Mouse (Mus musculus) lung, embryonic 14.5 days (tissue): ENCODE measurements around the gene Gm20458. TPM values are rescaled to one million over a fixed set of nuclear protein-coding genes. Genes with fewer than 3 reads are reported as not detected.

Experiments
- ATAC-seq: fragments of 200-750 bp; cut with Nextera tagmentation; 2 replicates; pipeline ENCODE4 v1.8.0; 2017; ENCODE audit warnings: mild to moderate bottlenecking, moderate TSS enrichment, moderate library complexity; ENCODE audit not compliant: insufficient read depth
- DNase-seq: peaks from one replicate; pipeline ENCODE4 v3.0.0-alpha.2; 2015
- H3K27ac ChIP-seq: fragments of 300-500 bp; sonication (generic); 2 replicates; pipeline ENCODE4 v1.5.1; 2014; ENCODE audit warnings: low read depth, mild to moderate bottlenecking, moderate library complexity
- H3K27me3 ChIP-seq: fragments of 300-500 bp; sonication (generic); 2 replicates; pipeline ENCODE4 v1.6.1; 2014; ENCODE audit warnings: low read length, control low read depth; ENCODE audit not compliant: insufficient read depth
- H3K36me3 ChIP-seq: fragments of 300-500 bp; sonication (generic); 2 replicates; pipeline ENCODE4 v1.6.1; 2014; ENCODE audit warnings: control low read depth; ENCODE audit not compliant: insufficient read depth
- H3K4me1 ChIP-seq: fragments of 300-500 bp; sonication (generic); 2 replicates; pipeline ENCODE4 v1.6.1; 2014; ENCODE audit warnings: antibody characterized with exemption, control low read depth; ENCODE audit not compliant: insufficient read depth
- H3K4me2 ChIP-seq: fragments of 300-500 bp; sonication (generic); 2 replicates; pipeline ENCODE4 v1.6.1; 2014; ENCODE audit warnings: mild to moderate bottlenecking
- H3K4me3 ChIP-seq: fragments of 300-500 bp; sonication (generic); 2 replicates; pipeline ENCODE4 v1.5.1; 2014; ENCODE audit warnings: low read depth, low read length
- H3K9ac ChIP-seq: fragments of 300-500 bp; sonication (generic); 2 replicates; pipeline ENCODE4 v1.6.1; 2014
- H3K9me3 ChIP-seq: fragments of 300-500 bp; sonication (generic); 2 replicates; pipeline ENCODE4 v1.6.1; 2016; ENCODE audit warnings: low read depth, low read length, control low read depth
- CTCF ChIP-seq: IDR thresholded peaks from 2 replicates; pipeline ENCODE4 v1.5.1; 2016; ENCODE audit warnings: antibody characterized with exemption, low read depth
- WGBS: fragments of 180-500 bp; shearing (Covaris S2); extraction: QIAGEN DNeasy Blood & Tissue Kit; methylation state at CpG from one replicate; pipeline ENCODE4 v1.1.7; 2014; 5-methylcytosine and 5-hydroxymethylcytosine counted together
- polyA plus RNA-seq: library from polyadenylated mRNA; unstranded; fragments of >200 nt; fragmentation: Nextera tagmentation; extraction: Ambion mirVana; gene quantifications from 2 replicates; pipeline ENCODE4 v1.2.1, GENCODE M21; 2014

The Gm20458 gene
- polyA plus RNA-seq, 1 experiment from 2014 or later = 14.4 TPM

- DNase-seq (peak; percentile 84), ATAC-seq (no peak)
- no peaks in the 10 kb centered on the region for H3K27me3 ChIP-seq
- H3K4me3 ChIP-seq = no peak overlapping the region
- H3K9ac ChIP-seq = no peak overlapping the region
- H3K36me3 ChIP-seq = peaks cover 1% of the 10 kb centered on the region; the same call in 1 of the 2 replicates
- TF ChIP-seq CTCF = no peak
- H3K9me3 ChIP-seq = no peaks in the 10 kb centered on the region
- H3K4me1 ChIP-seq = peaks cover 15% of the 10 kb centered on the region
- H3K27ac ChIP-seq = peak overlapping the region; percentile 87
- 0 out of 2 replicates have a peak overlapping the region, but pooled peaks have one; percentile 18 for H3K4me2 ChIP-seq
- WGBS = 39% methylated on average over 7 of the region's 7 CpGs
Measured at GRCm38 (mm10) chr2:164457942-164458341, 2.8 kb upstream of the Gm20458 start.

- TF ChIP-seq CTCF = no peak
Measured at GRCm38 (mm10) chr2:164458535-164458934, 2.2 kb upstream of the Gm20458 start.

GRCm38 (mm10) chr2:164465161-164465560 is 4.4 kb downstream of the Gm20458 start:
- DNase-seq (no peak), ATAC-seq (no peak)
- Histone ChIP-seq H3K4me1 (no peaks in the 10 kb centered on the region), H3K9me3 (no peaks in the 10 kb centered on the region), H3K27me3 (no peaks in the 10 kb centered on the region), H3K4me2 (no peak overlapping the region), H3K9ac (no peak overlapping the region), H3K4me3 (no peak overlapping the region), H3K36me3 (peaks cover 41% of the 10 kb centered on the region), H3K27ac (no peak overlapping the region)
- no peak for TF ChIP-seq CTCF

More at GRCm38 (mm10) chr2:164458535-164458934, 2.2 kb upstream of the Gm20458 start:
- ATAC-seq (no peak), DNase-seq (no peak)
- H3K4me2 ChIP-seq = no peak overlapping the region
- H3K27me3 ChIP-seq = no peaks in the 10 kb centered on the region
- WGBS = 65% methylated on average over 8 of the region's 8 CpGs
- no peaks in the 10 kb centered on the region for H3K9me3 ChIP-seq
- peaks cover 12% of the 10 kb centered on the region for H3K4me1 ChIP-seq
- peak overlapping the region; percentile 68 for H3K27ac ChIP-seq
- H3K9ac ChIP-seq = no peak overlapping the region
- H3K4me3 ChIP-seq = no peak overlapping the region
- peaks cover 7% of the 10 kb centered on the region; the same call in 1 of the 2 replicates for H3K36me3 ChIP-seq

GRCm38 (mm10) chr2:164466787-164467186 is 6.0 kb downstream of the Gm20458 start:
- H3K27me3 ChIP-seq = no peaks in the 10 kb centered on the region
- H3K27ac ChIP-seq = no peak overlapping the region
- ATAC-seq (no peak), DNase-seq (no peak)
- no peak overlapping the region for H3K4me3 ChIP-seq
- no peak overlapping the region for H3K4me2 ChIP-seq
- 66% methylated on average over 5 of the region's 5 CpGs for WGBS
- H3K9ac ChIP-seq = no peak overlapping the region
- H3K4me1 ChIP-seq = no peaks in the 10 kb centered on the region
- no peak for TF ChIP-seq CTCF
- peaks cover 41% of the 10 kb centered on the region for H3K36me3 ChIP-seq
- H3K9me3 ChIP-seq = no peaks in the 10 kb centered on the region

GRCm38 (mm10) chr2:164470254-164470653 is 9.5 kb downstream of the Gm20458 start:
- Histone ChIP-seq H3K36me3 (peaks cover 22% of the 10 kb centered on the region), H3K4me1 (no peaks in the 10 kb centered on the region), H3K9me3 (no peaks in the 10 kb centered on the region), H3K4me2 (no peak overlapping the region), H3K9ac (no peak overlapping the region), H3K27me3 (no peaks in the 10 kb centered on the region), H3K4me3 (no peak overlapping the region), H3K27ac (no peak overlapping the region)
- DNase-seq = peak; percentile 84
- 23% methylated on average over 10 of the region's 10 CpGs for WGBS
- ATAC-seq = peak; percentile 21; the same call in 1 of the 2 replicates
- TF ChIP-seq CTCF = peak; percentile 74

- DNase-seq = no peak
- no peak within 1 kb of the TSS for H3K9ac ChIP-seq
- ATAC-seq = no peak
- no peaks in the 10 kb centered on the region for H3K9me3 ChIP-seq
- WGBS = 81% methylated on average over 6 of the region's 6 CpGs
- H3K36me3 ChIP-seq = 0 out of 2 replicates have a peak, but pooled peaks cover 4% of the 10 kb centered on the region
- H3K27me3 ChIP-seq = no peaks in the 10 kb centered on the region
- no peaks in the 10 kb centered on the region for H3K4me1 ChIP-seq
- H3K27ac ChIP-seq = no peak within 1 kb of the TSS
- no peak within 1 kb of the TSS for H3K4me2 ChIP-seq
- no peak within 1 kb of the TSS for H3K4me3 ChIP-seq
- TF ChIP-seq CTCF = no peak
Measured at GRCm38 (mm10) chr2:164473624-164474023, 12.9 kb downstream of the Gm20458 start, which contains the start of gene Trp53tg5. Gene Trp53tg5 (minus strand): TSS chr2:164473724.

- Histone ChIP-seq H3K4me2 (peak within 1 kb of the TSS; percentile 99), H3K36me3 (peaks cover 3% of the 10 kb centered on the region; the same call in 1 of the 2 replicates), H3K9ac (peak within 1 kb of the TSS; percentile 69), H3K27me3 (peaks cover 16% of the 10 kb centered on the region), H3K4me1 (no peaks in the 10 kb centered on the region), H3K27ac (no peak within 1 kb of the TSS), H3K9me3 (no peaks in the 10 kb centered on the region), H3K4me3 (peak within 1 kb of the TSS; percentile 72)
- DNase-seq (peak; percentile 18), ATAC-seq (peak; percentile 53)
- WGBS = 2% methylated on average over 26 of the region's 26 CpGs
- no peak for TF ChIP-seq CTCF
Measured at GRCm38 (mm10) chr2:164485681-164486257, 25.0 kb downstream of the Gm20458 start, which contains the start of gene Dbndd2. Gene Dbndd2 (plus strand): TSS chr2:164486106.
